Mouse (Mus musculus): ENCODE measurements around the gene Skint4.

The Skint4 gene

GRCm38 (mm10) chr4:112071716-112072115 is at the start of gene Skint4:
TSS of gene Skint4 (plus strand) at chr4:112072016.
- DNase-seq (ENCODE audit: low read depth, low spot score) = no peak

All from ES-CJ7 (cell line).